Mouse (Mus musculus) embryo, embryonic 11.5 days (tissue): ENCODE results near the gene Azin2.
A peak's percentile ranks its signal among the peaks of the same experiment; 100 is the strongest.

Source experiments
- DNase-seq: peaks from one replicate; pipeline ENCODE4 v3.0.0-alpha.2; 2012; ENCODE audit warnings: low read depth, low spot score

The Azin2 gene

DNA sequence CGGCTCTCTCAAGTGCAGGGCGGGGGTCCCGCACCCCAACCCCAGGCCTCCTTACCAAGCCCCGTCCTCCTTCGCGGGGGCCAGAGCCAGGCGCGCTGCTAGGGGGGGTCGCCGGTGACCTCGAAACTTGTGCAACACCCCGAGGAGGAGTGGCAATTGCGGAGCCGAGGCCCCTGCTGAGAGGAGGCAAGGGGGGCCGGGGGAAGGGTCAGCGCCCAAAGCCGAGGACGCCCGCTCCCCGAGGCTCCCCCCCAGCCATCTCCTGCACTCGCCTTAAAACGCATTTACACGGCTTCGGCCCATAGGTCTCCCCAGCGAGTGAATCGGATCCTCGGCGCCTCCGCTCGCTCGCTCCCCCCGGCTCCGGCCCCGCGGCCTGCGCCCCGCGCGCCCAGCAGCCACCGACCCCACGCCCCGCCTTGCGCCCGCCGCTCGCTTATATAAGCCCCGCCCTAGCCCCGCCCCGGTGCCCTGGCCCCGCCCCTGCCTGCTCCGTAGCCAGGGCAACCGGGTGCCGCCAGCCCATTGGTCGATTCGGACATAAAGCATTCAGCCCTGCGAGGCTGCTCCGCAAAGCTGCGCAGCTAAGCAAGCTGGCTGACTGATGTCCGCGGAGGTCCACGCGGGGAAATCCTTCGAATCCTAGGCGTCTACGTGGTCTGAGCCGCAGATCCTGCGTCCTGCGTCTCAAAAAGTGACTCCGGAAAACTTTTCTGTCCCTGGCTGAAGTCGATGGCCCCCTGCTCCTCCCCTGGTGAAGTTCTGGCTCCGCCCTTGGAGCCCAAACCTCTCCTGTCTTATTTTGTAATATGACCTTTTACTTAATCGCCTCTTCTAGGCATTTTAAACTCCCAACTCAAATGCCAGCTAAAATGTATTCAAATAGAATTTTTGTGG is at the start of gene Azin2:
TSS of gene Azin2 (minus strand) at position 414 of the 897 bp plus-strand sequence.
- DNase-seq, result peak; percentile 89

DNA sequence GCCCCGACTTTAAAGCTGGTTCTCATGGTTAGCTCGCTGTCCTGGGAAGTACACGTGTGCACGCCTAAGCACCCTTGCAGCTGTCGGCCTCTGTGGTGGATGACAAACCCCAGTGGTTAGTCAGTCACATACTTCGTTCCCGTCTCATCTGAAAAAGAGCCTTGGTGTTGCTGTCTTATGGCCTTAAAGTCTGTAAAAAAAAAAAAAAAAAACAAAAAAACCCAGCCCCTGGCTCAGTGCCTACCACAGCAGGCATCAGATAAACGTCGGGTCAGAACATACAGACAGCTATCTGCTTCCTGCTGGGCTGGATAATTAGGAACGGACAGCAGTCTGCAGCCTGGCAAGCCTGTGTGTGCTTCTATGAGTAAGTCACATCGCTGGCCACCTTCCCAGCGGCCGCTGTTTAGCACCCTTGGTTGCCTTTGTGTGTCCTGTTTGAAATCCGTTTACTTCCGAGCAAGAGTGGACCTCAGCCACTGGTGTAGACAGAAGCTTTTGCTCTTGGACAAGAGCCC is 49.4 kb upstream of the Azin2 start:
- DNase-seq, result no peak

- DNase-seq, result no peak
Measured at GRCm38 (mm10) chr4:129009521-129009920, 47.3 kb upstream of the Azin2 start.

GRCm38 (mm10) chr4:129008672-129009071 is 46.4 kb upstream of the Azin2 start:
- DNase-seq, result no peak

DNA sequence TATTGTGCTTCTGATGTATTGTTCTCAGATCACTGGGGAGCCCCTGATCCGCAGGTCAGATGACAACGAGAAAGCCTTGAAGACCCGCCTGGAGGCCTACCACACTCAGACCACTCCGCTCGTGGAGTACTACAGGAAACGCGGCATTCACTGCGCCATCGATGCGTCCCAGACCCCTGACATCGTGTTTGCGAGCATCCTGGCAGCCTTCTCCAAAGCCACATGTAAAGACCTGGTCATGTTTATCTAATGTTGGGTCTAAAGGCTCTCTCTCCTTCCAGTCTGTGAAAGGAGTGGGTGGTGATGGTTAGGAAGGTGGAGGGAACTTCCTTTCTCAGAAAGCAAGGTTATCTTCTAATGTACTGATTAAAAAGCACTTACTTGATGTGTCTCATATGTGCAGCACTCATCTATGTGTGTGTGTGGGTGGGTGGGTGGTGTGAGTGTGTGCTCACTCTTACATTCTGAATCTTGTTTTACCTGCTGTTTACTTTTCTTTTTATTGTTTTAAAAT is 45.8 kb upstream of the Azin2 start:
- no peak for DNase-seq

DNA sequence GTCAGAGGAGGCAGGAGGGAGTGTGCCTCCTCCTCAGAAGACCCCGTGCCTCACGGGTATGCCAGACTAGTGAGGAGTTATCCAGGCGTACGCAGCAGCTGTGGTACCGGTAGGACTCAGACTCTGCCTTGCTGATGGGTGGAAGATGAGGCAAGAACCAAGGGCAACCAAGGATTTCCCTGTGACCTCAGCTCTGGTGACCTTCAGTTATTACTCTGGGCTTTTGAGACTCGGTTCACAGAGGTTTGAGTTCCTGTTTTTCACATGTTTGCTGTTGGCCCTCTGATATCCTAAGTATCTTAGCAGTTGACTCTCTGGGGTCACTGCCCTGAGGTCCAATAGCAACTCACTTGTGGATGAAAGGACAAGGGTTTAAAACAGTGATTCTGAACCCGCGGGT is 41.5 kb upstream of the Azin2 start:
- DNase-seq, result no peak

DNA sequence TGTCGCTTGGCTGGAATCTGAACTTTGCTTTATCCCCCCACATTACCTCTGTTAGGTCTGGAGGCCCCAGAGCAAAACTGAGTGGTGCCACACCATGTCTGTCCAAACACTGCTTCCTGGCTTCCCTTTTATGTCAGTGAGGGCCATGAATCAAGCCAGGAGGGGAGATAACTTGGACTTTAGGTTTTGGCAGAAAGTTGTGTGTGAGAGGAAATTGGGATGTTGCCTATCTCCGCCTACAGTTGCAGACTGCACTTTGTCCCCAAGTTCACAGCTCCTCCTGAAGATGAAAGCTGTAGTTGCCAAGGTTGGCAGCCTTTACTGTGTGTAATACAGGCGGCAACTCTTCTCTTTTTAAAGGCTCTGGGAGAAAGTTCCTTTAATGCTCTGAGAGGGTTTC is 38.5 kb upstream of the Azin2 start:
- DNase-seq, result no peak

DNA sequence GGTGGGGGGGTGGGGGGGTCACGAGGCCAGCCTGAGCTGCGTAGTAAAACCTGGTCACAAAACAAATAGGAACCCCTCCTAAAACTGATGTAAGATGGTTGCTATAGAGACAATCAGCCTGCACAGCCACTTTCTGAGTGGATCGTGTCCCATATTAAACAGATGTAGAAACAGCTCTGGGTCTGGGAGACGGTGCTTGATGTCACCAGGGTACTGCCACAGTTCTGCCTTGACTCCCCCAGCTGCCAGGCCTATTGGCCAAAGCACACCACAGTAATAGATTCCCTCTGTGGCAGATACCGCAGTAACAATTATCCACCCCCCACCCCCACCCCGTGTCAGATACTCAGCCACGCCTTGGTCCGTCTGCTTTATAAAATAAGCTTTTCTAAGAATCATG is 36.2 kb upstream of the Azin2 start:
- no peak for DNase-seq

DNA sequence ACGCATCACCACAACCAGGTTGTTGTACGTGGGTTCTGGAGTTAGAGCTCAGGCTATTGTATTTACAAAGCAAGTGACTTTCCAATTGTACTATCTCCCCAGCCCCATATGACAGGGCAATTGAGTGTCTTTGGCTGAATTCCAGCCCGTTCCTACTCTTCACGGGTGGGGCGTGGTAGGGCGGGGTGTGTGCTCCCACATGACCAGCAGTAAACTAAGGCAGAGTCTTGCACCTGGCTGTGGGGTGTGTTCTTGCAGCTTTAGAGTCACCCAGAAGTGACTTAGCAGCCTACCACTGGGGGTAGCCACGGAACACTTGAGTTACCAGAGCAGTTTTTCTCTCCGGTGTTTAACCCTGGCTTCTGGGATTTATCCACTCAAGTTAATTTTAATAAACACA is 35.0 kb upstream of the Azin2 start:
- DNase-seq, result no peak

- DNase-seq, result no peak
Measured at GRCm38 (mm10) chr4:128995238-128995637, 33.0 kb upstream of the Azin2 start.

- no peak for DNase-seq
Measured at GRCm38 (mm10) chr4:128993675-128994074, 31.4 kb upstream of the Azin2 start.

DNA sequence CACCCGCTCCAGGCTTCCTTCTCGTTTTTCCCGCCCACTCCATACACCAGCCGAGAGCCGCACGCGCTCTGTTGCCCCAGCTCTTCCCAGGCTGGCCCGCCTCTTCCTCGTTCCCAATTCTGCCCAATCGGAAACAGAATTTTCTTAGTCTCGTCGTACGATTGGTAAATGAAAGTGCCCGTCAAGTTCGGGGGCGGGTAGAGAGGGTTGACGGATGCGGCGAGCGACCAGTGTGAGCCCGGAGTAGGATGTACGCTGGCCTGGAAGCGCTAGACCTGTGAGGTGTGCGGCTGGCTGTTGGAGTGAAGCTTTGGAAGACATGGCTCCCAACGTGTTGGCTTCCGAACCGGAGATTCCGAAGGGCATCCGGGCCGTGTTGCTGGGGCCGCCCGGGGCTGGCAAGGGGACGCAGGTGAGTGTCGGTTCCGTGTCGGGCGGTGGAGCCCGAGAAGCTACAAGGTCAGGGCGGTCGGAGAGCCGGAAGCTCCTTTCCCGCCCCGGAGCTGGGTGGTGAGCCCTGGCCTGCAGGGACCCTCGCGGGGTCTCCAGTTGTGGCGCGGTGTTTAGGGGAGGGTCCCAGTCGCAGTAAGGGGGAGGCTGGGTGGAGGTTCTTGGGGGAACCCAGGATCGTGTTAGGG is 30.9 kb upstream of the Azin2 start:
- DNase-seq, result peak; percentile 97

DNA sequence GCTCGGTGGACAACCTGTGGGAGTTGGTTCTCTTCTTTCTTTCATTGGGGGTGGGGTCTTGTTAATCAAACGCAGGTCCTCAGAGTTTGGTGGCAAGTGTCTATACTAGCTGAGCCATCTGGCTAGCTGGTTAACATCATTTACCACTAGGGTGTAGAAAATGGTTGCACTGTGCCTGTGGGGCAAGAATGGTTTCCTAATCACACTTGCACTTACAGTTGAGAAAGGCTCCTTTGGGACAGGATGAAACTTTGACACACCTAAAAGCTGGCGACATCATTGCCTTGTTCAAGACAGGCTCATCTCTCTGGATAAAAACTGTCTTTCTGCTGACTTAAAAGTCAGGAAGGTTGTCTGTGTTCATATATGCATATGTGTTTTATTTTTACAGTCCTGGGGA is 29.9 kb upstream of the Azin2 start:
- no peak for DNase-seq

GRCm38 (mm10) chr4:128991500-128992008 is 29.3 kb upstream of the Azin2 start, which contains the start of gene Ak2:
Gene Ak2, plus strand, starts transcription at chr4:128991958.
- DNase-seq, result no peak

GRCm38 (mm10) chr4:128989678-128990077 is 27.4 kb upstream of the Azin2 start:
- DNase-seq, result no peak

- no peak for DNase-seq
Measured at GRCm38 (mm10) chr4:128988911-128989310, 26.7 kb upstream of the Azin2 start.

DNA sequence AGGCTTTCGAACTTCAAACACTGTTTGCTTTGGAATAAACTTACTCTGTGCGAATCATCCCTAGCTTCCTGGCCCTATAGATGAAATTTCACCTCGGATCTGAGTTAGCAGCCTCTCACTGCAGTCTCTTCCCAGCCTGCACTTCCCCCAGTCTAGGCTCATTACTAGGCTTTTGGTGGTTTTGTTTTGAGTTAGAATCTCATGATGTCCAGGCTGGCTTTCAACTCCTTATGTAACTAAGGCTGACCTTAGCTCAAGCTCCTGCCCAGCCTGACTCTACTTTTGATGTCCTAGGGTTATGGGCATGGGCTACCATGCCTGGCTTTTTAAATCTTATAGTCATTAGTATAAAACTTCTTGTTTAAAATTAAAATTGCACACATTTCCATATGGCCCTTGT is 22.4 kb upstream of the Azin2 start:
- no peak for DNase-seq

DNA sequence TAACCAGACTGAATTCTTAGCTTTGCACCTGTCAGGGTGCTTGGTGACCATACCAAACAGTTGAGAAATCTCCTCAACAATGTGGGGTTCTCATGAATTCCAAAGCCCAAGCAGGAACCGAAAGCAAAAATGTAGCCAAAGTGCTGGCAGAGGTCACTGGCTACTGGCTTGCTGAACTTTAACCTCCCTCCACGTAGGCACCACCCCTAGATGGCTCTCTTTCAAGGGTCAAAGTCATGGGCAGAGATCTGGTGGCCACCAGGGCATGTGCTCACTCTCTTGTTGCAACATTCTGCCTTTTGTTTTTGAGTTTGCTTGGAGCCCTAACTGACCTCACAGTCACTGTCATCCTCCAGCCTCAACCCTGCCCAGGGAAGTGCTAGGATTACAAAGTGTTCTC is 21.4 kb upstream of the Azin2 start:
- no peak for DNase-seq

- no peak for DNase-seq
Measured at GRCm38 (mm10) chr4:128983151-128983550, 20.9 kb upstream of the Azin2 start.

GRCm38 (mm10) chr4:128981833-128982180 is 19.6 kb upstream of the Azin2 start:
- no peak for DNase-seq

DNA sequence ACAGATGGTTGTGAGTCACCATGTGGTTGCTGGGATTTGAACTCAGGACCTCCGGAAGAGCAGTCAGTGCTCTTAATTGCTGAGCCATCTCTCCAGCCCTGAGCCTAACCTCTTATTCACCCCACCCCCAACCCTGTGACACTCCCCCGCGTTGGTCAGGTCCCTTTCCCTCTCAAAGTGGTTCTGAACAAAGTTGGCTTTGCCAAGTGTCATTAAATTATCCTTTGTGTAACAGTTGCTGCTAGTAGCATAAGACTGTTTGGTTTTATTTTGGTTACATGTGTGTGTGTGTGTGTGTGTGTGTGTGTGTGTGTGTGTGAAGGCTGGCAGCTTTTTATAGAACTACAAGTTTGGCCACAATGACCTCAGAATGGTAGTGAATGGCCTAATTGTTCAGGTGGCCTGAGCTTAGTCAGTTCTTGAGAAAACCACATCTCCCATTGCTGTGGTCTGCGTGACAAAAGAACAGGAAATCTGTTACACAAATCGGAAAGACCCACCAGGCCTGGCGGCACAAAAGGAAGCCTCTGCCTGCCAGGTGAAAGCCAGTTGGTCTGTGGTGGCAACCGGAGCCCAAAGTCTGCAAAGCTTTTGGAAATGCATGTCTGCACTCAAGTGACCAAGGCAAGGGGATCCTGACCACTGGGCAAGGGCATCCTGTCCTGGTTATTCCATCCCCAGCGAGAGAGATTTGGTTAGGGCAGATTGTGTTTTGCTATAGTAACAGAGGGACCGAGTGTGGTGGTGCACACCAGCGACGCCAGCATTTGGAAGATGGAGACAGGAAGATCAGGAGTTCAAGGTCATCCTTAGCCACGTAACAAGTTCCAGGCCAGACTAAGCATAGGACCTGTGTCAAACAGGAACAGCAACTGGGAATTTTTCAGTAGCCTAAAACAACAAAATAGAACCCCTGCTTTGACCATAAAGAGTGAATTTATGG is 18.9 kb upstream of the Azin2 start:
- DNase-seq, result no peak
